Mouse (Mus musculus) C2C12 (cell line): Measurements from ENCODE around the gene 1700123O20Rik.

Experiments used
- CTCF ChIP-seq: IDR thresholded peaks from one replicate; pipeline ENCODE4 v1.5.1; 2011; ENCODE audit not compliant: control insufficient read depth, insufficient read depth, insufficient read length
- MAX ChIP-seq: IDR thresholded peaks from one replicate; pipeline ENCODE4 v1.6.1; 2011; ENCODE audit warnings: mild to moderate bottlenecking, control low read depth
- MYOD1 ChIP-seq: IDR thresholded peaks from one replicate; pipeline ENCODE4 v1.6.1; 2011; ENCODE audit warnings: low read depth; ENCODE audit not compliant: control insufficient read depth, insufficient read length
- USF1 ChIP-seq: IDR thresholded peaks from one replicate; pipeline ENCODE4 v1.6.1; 2011; ENCODE audit warnings: low read depth, mild to moderate bottlenecking, control low read depth, moderate library complexity

GRCm38 (mm10) chr14:54686522-54687143, 617 bp downstream of the 1700123O20Rik start, which contains the start of gene Acin1:
- TF ChIP-seq CTCF (no peak), MAX (no peak), USF1 (no peak), MYOD1 (no peak)
